Mouse (Mus musculus) induced T-regulatory cell, adult 2 months (primary cell): Measurements from ENCODE around the gene Bcl7c.
A peak's percentile ranks its signal among the peaks of the same experiment; 100 is the strongest.
"Not testable (repeated sequence)": the region's sequence is repeated elsewhere in the genome, so short reads cannot be mapped to it uniquely, and the experiment has no call there.

Source experiments
- DNase-seq: peaks from one replicate; pipeline ENCODE4 v3.0.0-alpha.2; 2012; ENCODE audit warnings: low read depth

Gene Bcl7c

GRCm38 (mm10) chr7:127708207-127709078 lies at the start of gene Bcl7c:
Gene Bcl7c, minus strand, starts transcription at chr7:127708933.
- DNase-seq, result peak; percentile 86

- no peak for DNase-seq
These were observed 45.0 kb upstream of the Bcl7c start for GRCm38 (mm10) chr7:127753741-127754140.

GRCm38 (mm10) chr7:127753158-127753557 lies 44.4 kb upstream of the Bcl7c start:
- no peak for DNase-seq

GRCm38 (mm10) chr7:127752069-127752468 lies 43.3 kb upstream of the Bcl7c start:
- DNase-seq, result no peak

GRCm38 (mm10) chr7:127751619-127752018 lies 42.9 kb upstream of the Bcl7c start:
- no peak for DNase-seq

- no peak for DNase-seq
These were observed 41.7 kb upstream of the Bcl7c start for GRCm38 (mm10) chr7:127750131-127751127.

- DNase-seq, result no peak
These were observed 39.5 kb upstream of the Bcl7c start for GRCm38 (mm10) chr7:127748235-127748560.

- DNase-seq, result peak; percentile 8
These were observed 39.0 kb upstream of the Bcl7c start for GRCm38 (mm10) chr7:127747559-127748234.

- peak; percentile 32 for DNase-seq
These were observed 38.1 kb upstream of the Bcl7c start for GRCm38 (mm10) chr7:127746494-127747491.

- DNase-seq, result peak; percentile 85
These were observed 37.1 kb upstream of the Bcl7c start for GRCm38 (mm10) chr7:127745652-127746493.

GRCm38 (mm10) chr7:127745251-127745651 lies 36.5 kb upstream of the Bcl7c start:
- DNase-seq, result peak; percentile 95

- peak; percentile 77 for DNase-seq
These were observed 35.8 kb upstream of the Bcl7c start, which contains the start of gene Fbxl19 for GRCm38 (mm10) chr7:127744366-127745045. Gene Fbxl19, plus strand, starts transcription at chr7:127744543.

GRCm38 (mm10) chr7:127732066-127732465 lies 23.3 kb upstream of the Bcl7c start, which contains the start of gene Ctf2:
Gene Ctf2, minus strand, starts transcription at chr7:127732166.
- not testable (repeated sequence) for DNase-seq

GRCm38 (mm10) chr7:127730170-127730569 lies 21.4 kb upstream of the Bcl7c start:
- DNase-seq, result no peak

- DNase-seq, result no peak
These were observed 19.2 kb upstream of the Bcl7c start for GRCm38 (mm10) chr7:127727898-127728297.

GRCm38 (mm10) chr7:127725924-127726323 lies 17.2 kb upstream of the Bcl7c start:
- DNase-seq, result no peak

- DNase-seq, result no peak
These were observed 16.8 kb upstream of the Bcl7c start for GRCm38 (mm10) chr7:127725490-127725889.

- DNase-seq, result no peak
These were observed 10.5 kb upstream of the Bcl7c start for GRCm38 (mm10) chr7:127719258-127719657.

GRCm38 (mm10) chr7:127718339-127718738 lies 9.6 kb upstream of the Bcl7c start:
- no peak for DNase-seq
